Mouse (Mus musculus): Measurements from ENCODE around the gene Tmem95. TPM values are rescaled to one million over a fixed set of nuclear protein-coding genes. Genes with fewer than 3 reads are reported as not detected.

Gene Tmem95
- total and polyA plus RNA-seq, 3 experiments: not detected

DNA sequence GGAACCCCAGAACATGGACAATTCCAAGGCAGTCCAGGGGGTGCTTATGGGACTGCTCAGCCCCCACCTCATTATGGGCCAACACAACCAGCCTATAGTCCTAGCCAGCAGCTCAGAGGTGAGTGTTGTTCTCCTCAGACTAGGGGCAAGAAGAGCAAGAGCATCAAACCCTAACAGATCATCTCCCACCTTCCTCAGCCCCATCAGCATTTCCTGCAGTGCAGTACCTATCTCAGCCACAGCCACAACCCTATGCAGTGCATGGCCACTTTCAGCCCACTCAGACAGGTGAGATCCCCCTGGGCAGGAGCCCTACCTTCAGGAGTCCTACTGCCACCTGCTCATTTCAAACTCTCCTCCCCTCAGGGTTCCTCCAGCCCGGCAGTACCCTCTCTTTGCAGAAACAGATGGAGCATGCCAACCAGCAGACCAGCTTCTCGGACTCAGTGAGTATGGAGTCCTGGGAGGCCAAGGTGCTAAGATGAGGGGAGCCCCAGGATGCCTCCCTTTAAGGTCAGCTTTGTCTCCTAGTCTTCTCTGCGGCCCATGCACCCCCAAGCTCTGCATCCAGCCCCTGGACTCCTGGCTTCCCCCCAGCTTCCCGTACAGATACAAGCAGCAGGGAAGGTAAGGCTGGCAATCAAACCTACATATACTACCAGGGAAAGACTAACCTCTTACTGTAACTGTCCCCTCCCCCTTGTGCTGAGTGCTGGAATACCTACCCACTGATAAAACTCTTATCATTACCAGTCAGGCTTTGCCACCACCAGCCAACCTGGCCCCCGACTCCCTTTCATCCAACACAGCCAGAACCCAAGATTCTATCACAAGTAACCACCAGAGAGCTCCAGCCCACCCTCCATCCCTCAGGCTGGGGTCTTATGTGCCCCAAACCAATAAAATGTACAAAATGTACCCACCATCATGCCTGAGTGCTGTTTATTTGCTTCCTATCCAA is 38.1 kb upstream of the Tmem95 start:
- Histone ChIP-seq H3K9me3 (replicated peaks) (no peaks in the 10 kb centered on the region), H3K36me3 (replicated peaks) (peaks cover 92% of the 10 kb centered on the region), H3K27me3 (ENCODE audit: insufficient read depth, low read length) (no peaks in the 10 kb centered on the region), H3K4me3 (ENCODE audit: low read depth, low read length) (peak overlapping the region; percentile 91), H3K4me1 (ENCODE audit: insufficient read depth, low read depth, low read length) (peaks cover 75% of the 10 kb centered on the region)
- DNase-seq (ENCODE audit: low spot score): peak; percentile 64
- ATAC-seq (ENCODE audit: extremely low read depth, insufficient number of reproducible peaks, low FRiP score, poor library complexity, severe bottlenecking): peak; percentile 29; the same call in 1 of the 2 replicates
- TF ChIP-seq TAL1 (conservative IDR thresholded peaks at IDR 0.05; ENCODE audit: low read depth, low read length): peak; percentile 96
- TF ChIP-seq GATA1 (IDR thresholded peaks at IDR 0.05; ENCODE audit: borderline replicate concordance, low read length): no peak
- TF ChIP-seq GATA2 (IDR thresholded peaks at IDR 0.05; ENCODE audit: borderline replicate concordance, low read depth, low read length): no peak
- 0 out of 2 replicates have a peak, but pooled peaks have one; percentile 19 for TF ChIP-seq CTCF (IDR thresholded peaks at IDR 0.05; ENCODE audit: low read depth, low read length)
- peak; percentile 87; the same call in 1 of the 2 replicates for TF ChIP-seq POLR2AphosphoS5 (IDR thresholded peaks at IDR 0.05; ENCODE audit: insufficient replicate concordance, low read depth, low read length)

DNA sequence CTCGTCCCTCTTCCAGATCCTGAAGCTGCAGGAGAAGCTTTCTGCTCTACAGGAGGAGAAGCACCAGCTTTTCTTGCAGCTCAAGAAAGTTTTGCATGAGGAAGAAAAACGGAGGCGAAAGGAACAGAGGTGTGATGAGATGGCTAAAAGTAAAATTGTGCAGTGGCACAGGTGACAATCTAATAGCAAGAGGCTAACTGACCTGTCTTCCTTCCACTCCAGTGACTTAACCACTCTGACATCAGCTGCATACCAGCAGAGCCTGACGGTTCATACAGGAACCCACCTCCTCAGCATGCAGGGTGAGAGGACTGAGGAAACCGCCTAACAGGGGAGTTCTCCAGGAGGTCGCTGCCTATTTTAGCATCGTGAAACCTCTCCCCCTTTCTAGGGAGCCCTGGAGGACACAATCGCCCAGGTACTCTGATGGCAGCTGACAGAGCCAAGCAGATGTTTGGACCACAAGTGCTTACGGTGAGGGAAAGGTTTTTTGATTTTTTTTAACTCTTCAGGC is 37.2 kb upstream of the Tmem95 start:
- no peaks in the 10 kb centered on the region for H3K9me3 ChIP-seq (replicated peaks)
- peaks cover 96% of the 10 kb centered on the region for H3K36me3 ChIP-seq (replicated peaks)
- H3K4me3 ChIP-seq (ENCODE audit: low read depth, low read length): peak overlapping the region; percentile 91
- DNase-seq (ENCODE audit: low spot score) (no peak), ATAC-seq (ENCODE audit: extremely low read depth, insufficient number of reproducible peaks, low FRiP score, poor library complexity, severe bottlenecking) (no peak)
- H3K27me3 ChIP-seq (ENCODE audit: insufficient read depth, low read length): no peaks in the 10 kb centered on the region
- H3K4me1 ChIP-seq (ENCODE audit: insufficient read depth, low read depth, low read length): peaks cover 79% of the 10 kb centered on the region
- TF ChIP-seq GATA1 (IDR thresholded peaks at IDR 0.05; ENCODE audit: borderline replicate concordance, low read length) (no peak), POLR2AphosphoS5 (IDR thresholded peaks at IDR 0.05; ENCODE audit: insufficient replicate concordance, low read depth, low read length) (peak; percentile 90; the same call in 1 of the 2 replicates)

DNA sequence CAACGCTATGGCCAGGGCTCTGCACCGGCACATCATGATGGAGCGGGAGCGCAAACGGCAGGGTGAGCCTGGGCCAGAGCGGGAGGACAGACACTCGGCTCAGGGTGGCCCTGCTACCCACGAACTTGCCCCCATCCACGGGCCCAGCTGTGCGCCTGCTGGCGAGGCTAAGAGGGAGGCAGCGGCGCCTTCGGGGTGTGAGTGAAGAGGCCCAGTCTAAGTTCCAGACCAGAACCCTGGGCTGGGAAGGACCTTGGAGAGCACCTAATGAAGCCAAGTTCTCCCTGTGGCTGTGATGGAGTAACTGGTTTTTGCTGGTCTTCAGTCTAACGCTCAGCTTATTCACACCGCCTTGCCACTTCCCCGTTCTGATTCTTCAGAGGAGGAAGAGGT is 36.5 kb upstream of the Tmem95 start:
- TF ChIP-seq TAL1 (conservative IDR thresholded peaks at IDR 0.05; ENCODE audit: low read depth, low read length): no peak
- Histone ChIP-seq H3K4me1 (ENCODE audit: insufficient read depth, low read depth, low read length) (peaks cover 79% of the 10 kb centered on the region), H3K27me3 (ENCODE audit: insufficient read depth, low read length) (no peaks in the 10 kb centered on the region), H3K36me3 (replicated peaks) (peaks cover 96% of the 10 kb centered on the region), H3K9me3 (replicated peaks) (no peaks in the 10 kb centered on the region), H3K4me3 (ENCODE audit: low read depth, low read length) (peak overlapping the region; percentile 91)
- no peak for DNase-seq (ENCODE audit: low spot score)
- ATAC-seq (ENCODE audit: extremely low read depth, insufficient number of reproducible peaks, low FRiP score, poor library complexity, severe bottlenecking): no peak

DNA sequence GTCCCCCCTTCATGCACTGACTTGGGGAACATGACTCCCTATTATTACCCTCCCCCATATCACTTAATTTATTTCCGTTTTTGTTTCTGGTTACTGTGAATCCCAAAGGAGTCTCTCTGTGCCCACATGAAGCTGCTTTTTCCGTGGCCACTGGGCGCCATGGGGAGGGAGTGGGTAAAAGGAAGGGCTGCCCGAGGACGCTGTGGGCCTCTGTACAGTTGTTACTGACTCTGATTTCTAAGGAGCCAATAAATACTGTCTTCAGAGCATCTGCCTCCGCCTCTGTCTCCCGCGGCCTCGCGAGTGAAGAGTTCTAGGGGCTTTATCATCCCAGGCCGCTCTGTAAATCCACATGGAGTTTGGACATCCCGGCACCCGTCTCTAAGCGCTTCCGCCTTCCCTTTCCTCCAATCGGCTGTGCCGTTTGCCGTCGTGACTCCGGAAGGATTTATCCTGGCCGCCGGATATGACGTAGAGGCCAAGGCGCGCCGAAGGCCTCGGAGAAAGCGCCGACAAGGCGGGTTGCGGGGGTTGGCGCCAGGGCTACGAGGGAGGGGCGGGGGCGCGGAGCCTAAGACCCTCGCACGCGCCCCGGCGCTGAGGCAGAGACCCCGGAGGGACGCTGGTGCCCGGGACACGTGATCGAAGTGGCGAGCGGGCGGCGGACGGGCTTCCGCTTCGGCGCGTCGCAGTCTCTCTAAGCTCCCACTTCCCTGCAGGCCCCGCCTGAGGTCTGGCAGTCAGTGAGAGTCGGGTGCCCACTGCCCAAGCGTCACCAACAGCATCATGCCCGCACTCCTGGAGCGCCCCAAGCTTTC is 35.9 kb upstream of the Tmem95 start, which contains the start of gene Gps2:
Gps2 (plus strand) TSS at position 335 of the 818 bp plus-strand sequence.
- TF ChIP-seq POLR2AphosphoS5 (IDR thresholded peaks at IDR 0.05; ENCODE audit: insufficient replicate concordance, low read depth, low read length) (no peak), CTCF (IDR thresholded peaks at IDR 0.05; ENCODE audit: low read depth, low read length) (no peak), GATA2 (IDR thresholded peaks at IDR 0.05; ENCODE audit: borderline replicate concordance, low read depth, low read length) (no peak), GATA1 (IDR thresholded peaks at IDR 0.05; ENCODE audit: borderline replicate concordance, low read length) (no peak), TAL1 (conservative IDR thresholded peaks at IDR 0.05; ENCODE audit: low read depth, low read length) (no peak)
- Histone ChIP-seq H3K4me3 (ENCODE audit: low read depth, low read length) (peak within 1 kb of the TSS; percentile 91), H3K27me3 (ENCODE audit: insufficient read depth, low read length) (no peaks in the 10 kb centered on the region), H3K4me1 (ENCODE audit: insufficient read depth, low read depth, low read length) (peaks cover 75% of the 10 kb centered on the region), H3K9me3 (replicated peaks) (no peaks in the 10 kb centered on the region), H3K36me3 (replicated peaks) (peaks cover 96% of the 10 kb centered on the region)
- DNase-seq (ENCODE audit: low spot score) (peak; percentile 93), ATAC-seq (ENCODE audit: extremely low read depth, insufficient number of reproducible peaks, low FRiP score, poor library complexity, severe bottlenecking) (peak; percentile 73)

DNA sequence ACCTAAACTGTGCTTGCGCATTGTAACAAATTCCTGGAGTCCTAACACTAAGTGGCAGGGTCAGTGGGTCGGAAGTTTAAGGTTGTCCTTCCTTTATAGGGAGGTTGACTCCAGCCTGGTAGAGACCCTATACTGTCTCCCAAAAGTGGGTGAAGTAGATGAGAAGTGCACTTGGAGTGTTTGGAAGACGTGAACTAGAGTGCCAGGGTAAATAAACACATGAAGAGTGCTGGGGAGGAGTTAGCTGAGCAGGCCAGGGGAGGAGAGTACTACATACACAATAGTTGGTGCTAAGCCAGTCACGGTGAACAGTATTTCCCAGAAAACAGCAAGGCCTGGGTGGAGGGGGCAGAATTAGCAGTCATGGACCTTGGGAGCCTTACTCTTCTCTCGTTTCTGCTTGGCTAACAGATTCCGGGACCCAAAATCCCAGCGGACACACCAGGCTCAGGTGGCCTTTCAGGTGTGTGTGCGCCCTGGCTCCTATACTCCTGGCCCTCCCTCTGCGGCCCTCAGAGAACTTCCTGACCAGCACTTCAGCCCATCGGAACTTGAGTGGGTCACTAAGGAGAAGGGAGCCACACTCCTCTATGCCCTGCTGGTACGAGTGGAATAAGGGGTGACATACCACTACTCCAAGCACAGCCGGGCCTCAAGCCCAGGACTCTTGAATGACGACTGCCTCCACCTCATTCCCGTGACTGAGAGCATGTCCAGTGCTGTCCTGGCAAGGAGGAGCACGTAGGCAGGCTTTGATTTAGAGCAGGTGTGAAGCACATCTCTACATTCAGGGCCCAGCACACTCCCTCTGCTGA is 35.1 kb upstream of the Tmem95 start:
- Histone ChIP-seq H3K4me3 (ENCODE audit: low read depth, low read length) (peak overlapping the region; percentile 91), H3K36me3 (replicated peaks) (peaks cover 96% of the 10 kb centered on the region), H3K4me1 (ENCODE audit: insufficient read depth, low read depth, low read length) (peaks cover 68% of the 10 kb centered on the region), H3K27me3 (ENCODE audit: insufficient read depth, low read length) (no peaks in the 10 kb centered on the region), H3K9me3 (replicated peaks) (no peaks in the 10 kb centered on the region)
- TF ChIP-seq GATA2 (IDR thresholded peaks at IDR 0.05; ENCODE audit: borderline replicate concordance, low read depth, low read length) (no peak), GATA1 (IDR thresholded peaks at IDR 0.05; ENCODE audit: borderline replicate concordance, low read length) (no peak), POLR2AphosphoS5 (IDR thresholded peaks at IDR 0.05; ENCODE audit: insufficient replicate concordance, low read depth, low read length) (no peak), TAL1 (conservative IDR thresholded peaks at IDR 0.05; ENCODE audit: low read depth, low read length) (no peak), CTCF (IDR thresholded peaks at IDR 0.05; ENCODE audit: low read depth, low read length) (no peak)
- ATAC-seq (ENCODE audit: extremely low read depth, insufficient number of reproducible peaks, low FRiP score, poor library complexity, severe bottlenecking) (no peak), DNase-seq (ENCODE audit: low spot score) (no peak)

Data from G1E (cell line).